Mouse (Mus musculus) CH12.LX (cell line): ENCODE measurements around the gene Entpd8. TPM values are rescaled to one million over a fixed set of nuclear protein-coding genes. Genes with fewer than 3 reads are reported as not detected.
A peak's percentile ranks its signal among the peaks of the same experiment; 100 is the strongest.

ENCODE experiments used
- DNase-seq: peaks from one replicate; pipeline ENCODE4 v3.0.0-alpha.2; 2013; ENCODE audit errors: extremely low read depth
- H3K27ac ChIP-seq: 2 replicates; pipeline ENCODE4 v1.5.1; 2012; ENCODE audit warnings: low read depth, mild to moderate bottlenecking, control low read depth, moderate library complexity; ENCODE audit not compliant: insufficient read depth
- H3K27me3 ChIP-seq: replicated peaks from 2 replicates; pipeline ENCODE3; 2012; ENCODE audit warnings: inconsistent platforms
- H3K36me3 ChIP-seq, 2 experiments: replicated peaks in 1 of 2; 2 replicates each; pipeline versions ENCODE3 to v1.6.1; 2012; ENCODE audit warnings: inconsistent platforms in 1 of 2, low read length in 1 of 2, mild to moderate bottlenecking in 1 of 2, mixed read lengths in 1 of 2, moderate library complexity in 1 of 2; ENCODE audit not compliant: control insufficient read depth in 1 of 2, insufficient read depth in 1 of 2
- H3K4me1 ChIP-seq, 2 experiments: 2 replicates each; pipeline ENCODE4 v1.6.1; 2012; ENCODE audit warnings: inconsistent platforms in 1 of 2, moderate library complexity in 1 of 2; ENCODE audit not compliant: insufficient read depth in 2 of 2, control insufficient read depth in 1 of 2
- H3K4me2 ChIP-seq: 2 replicates; pipeline ENCODE4 v1.6.1; 2012; ENCODE audit warnings: low read depth, mild to moderate bottlenecking, control low read depth; ENCODE audit not compliant: poor library complexity, insufficient read depth, severe bottlenecking
- H3K4me3 ChIP-seq, 3 experiments: fragments of 150-350 bp in 1 of 3; sonication (generic) in 1 of 3; replicated peaks in 1 of 3; 2 replicates each; pipeline versions ENCODE3 to v1.5.1; 2011 to 2012; ENCODE audit warnings: low read depth in 2 of 3, low read length in 2 of 3, mild to moderate bottlenecking in 2 of 3, moderate library complexity in 2 of 3, control low read depth in 1 of 3, improper control_type of control experiment in 1 of 3, inconsistent platforms in 1 of 3, mixed read lengths in 1 of 3; ENCODE audit not compliant: poor library complexity in 1 of 3
- H3K79me2 ChIP-seq: replicated peaks from 2 replicates; pipeline ENCODE4 v1.6.1; 2012; ENCODE audit warnings: mild to moderate bottlenecking, moderate library complexity; ENCODE audit not compliant: control insufficient read depth, poor library complexity, insufficient read depth, severe bottlenecking; ENCODE audit errors: extremely low read depth
- H3K9ac ChIP-seq: 2 replicates; pipeline ENCODE4 v1.6.1; 2012; ENCODE audit warnings: low read depth, mild to moderate bottlenecking, control low read depth, moderate library complexity; ENCODE audit not compliant: insufficient read depth
- H3K9me3 ChIP-seq: replicated peaks from 2 replicates; pipeline ENCODE3; 2012; ENCODE audit warnings: low read length, inconsistent platforms, mixed read lengths
- CHD2 ChIP-seq: IDR thresholded peaks from 2 replicates; pipeline ENCODE4 v1.6.1; 2011; ENCODE audit warnings: low read length, improper control_type of control experiment
- E2F4 ChIP-seq: IDR thresholded peaks from 2 replicates; pipeline ENCODE4 v1.6.1; 2011; ENCODE audit warnings: low read depth, low read length, improper control_type of control experiment; ENCODE audit not compliant: insufficient replicate concordance
- EP300 ChIP-seq: IDR thresholded peaks from 2 replicates; pipeline ENCODE4 v1.6.1; 2011; ENCODE audit warnings: low read length, improper control_type of control experiment
- GABPA ChIP-seq: IDR thresholded peaks from 2 replicates; pipeline ENCODE4 v1.6.1; 2012; ENCODE audit warnings: low read depth, low read length, improper control_type of control experiment, inconsistent platforms; ENCODE audit not compliant: insufficient replicate concordance
- HCFC1 ChIP-seq: IDR thresholded peaks from 2 replicates; pipeline ENCODE4 v1.6.1; 2012; ENCODE audit warnings: low read depth, mild to moderate bottlenecking, inconsistent platforms, low read length, improper control_type of control experiment
- IRF4 ChIP-seq: IDR thresholded peaks from 2 replicates; pipeline ENCODE4 v1.6.1; 2014; ENCODE audit warnings: low read depth, mild to moderate bottlenecking, inconsistent platforms, low read length, improper control_type of control experiment
- JUND ChIP-seq: conservative IDR thresholded peaks from 2 replicates; pipeline ENCODE4 v1.6.1; 2011; ENCODE audit warnings: low read depth, low read length, improper control_type of control experiment
- KAT2A ChIP-seq: IDR thresholded peaks from 2 replicates; pipeline ENCODE4 v1.6.1; 2012; ENCODE audit warnings: low read length, improper control_type of control experiment, inconsistent platforms; ENCODE audit not compliant: insufficient replicate concordance
- MAFK ChIP-seq: IDR thresholded peaks from 2 replicates; pipeline ENCODE4 v1.6.1; 2011; ENCODE audit warnings: low read length, improper control_type of control experiment; ENCODE audit not compliant: insufficient replicate concordance
- MEF2A ChIP-seq: IDR thresholded peaks from 2 replicates; pipeline ENCODE4 v1.6.1; 2014; ENCODE audit warnings: low read depth, mild to moderate bottlenecking, inconsistent platforms, low read length, improper control_type of control experiment, borderline replicate concordance
- MXI1 ChIP-seq: IDR thresholded peaks from 2 replicates; pipeline ENCODE4 v1.6.1; 2011; ENCODE audit warnings: mild to moderate bottlenecking, low read depth, low read length, improper control_type of control experiment
- MYC ChIP-seq: IDR thresholded peaks from 2 replicates; pipeline ENCODE4 v1.6.1; 2011; ENCODE audit warnings: low read depth, mild to moderate bottlenecking, improper control_type of control experiment, low read length
- NELFE ChIP-seq: IDR thresholded peaks from 2 replicates; pipeline ENCODE4 v1.6.1; 2011; ENCODE audit warnings: low read depth, low read length, improper control_type of control experiment
- NRF1 ChIP-seq: IDR thresholded peaks from 2 replicates; pipeline ENCODE4 v1.6.1; 2014; ENCODE audit warnings: low read depth, mild to moderate bottlenecking, inconsistent platforms, low read length, improper control_type of control experiment, moderate library complexity
- PAX5 ChIP-seq: IDR thresholded peaks from 2 replicates; pipeline ENCODE4 v1.6.1; 2012; ENCODE audit warnings: low read length, inconsistent platforms, mixed read lengths
- POLR2A ChIP-seq: IDR thresholded peaks from 2 replicates; pipeline ENCODE4 v1.6.1; 2011; ENCODE audit warnings: low read depth, mild to moderate bottlenecking, improper control_type of control experiment, low read length
- POLR2AphosphoS2 ChIP-seq: IDR thresholded peaks from 2 replicates; pipeline ENCODE4 v1.6.1; 2011; ENCODE audit warnings: low read depth, low read length, improper control_type of control experiment
- SMC3 ChIP-seq: IDR thresholded peaks from 2 replicates; pipeline ENCODE4 v1.6.1; 2011; ENCODE audit warnings: low read depth, low read length, improper control_type of control experiment
- TBP ChIP-seq: conservative IDR thresholded peaks from 2 replicates; pipeline ENCODE4 v1.6.1; 2011; ENCODE audit warnings: low read depth, low read length, improper control_type of control experiment
- UBTF ChIP-seq: IDR thresholded peaks from 2 replicates; pipeline ENCODE4 v1.6.1; 2012; ENCODE audit warnings: low read depth, mild to moderate bottlenecking, inconsistent platforms, low read length, improper control_type of control experiment, moderate library complexity
- USF1 ChIP-seq: IDR thresholded peaks from 2 replicates; pipeline ENCODE4 v1.6.1; 2014; ENCODE audit warnings: low read depth, mild to moderate bottlenecking, inconsistent platforms, low read length, improper control_type of control experiment
- ZC3H11A ChIP-seq: IDR thresholded peaks from 2 replicates; pipeline ENCODE4 v1.6.1; 2012; ENCODE audit warnings: low read depth, mild to moderate bottlenecking, inconsistent platforms, low read length, improper control_type of control experiment
- ZMIZ1 ChIP-seq: IDR thresholded peaks from 2 replicates; pipeline ENCODE4 v1.6.1; 2012; ENCODE audit warnings: low read depth, mild to moderate bottlenecking, inconsistent platforms, low read length, improper control_type of control experiment
- dilution Hi-C: fragments of 300-500 bp; cut with MboI; formaldehyde crosslinking; loops from 2 replicates; pipeline ENCODE4 v1.14.3; 2020; ENCODE audit warnings: low sequenced_read_pairs; ENCODE audit not compliant: extremely low pct_unique_long_range_greater_than_20kb, extremely low pct_ligation_motif_present
- in situ Hi-C: fragments of 300-500 bp; cut with MboI; formaldehyde crosslinking; loops from 3 replicates; pipeline ENCODE4 v1.14.3; 2019; ENCODE audit warnings: low sequenced_read_pairs, low pct_ligation_motif_present, low pct_unique_long_range_greater_than_20kb, mixed read lengths
- polyA plus RNA-seq: library from polyadenylated mRNA; unstranded; fragments of >175 nt; gene quantifications from 2 replicates; pipeline ENCODE4 v1.2.1, GENCODE M21; 2012; ENCODE audit warnings: low read depth; ENCODE audit not compliant: insufficient read length
- total RNA-seq, 2 experiments: library from RNA; depleted of rRNA; stranded (reverse); fragments of 300-350 nt in 1 of 2; fragments of >200 nt in 1 of 2; gene quantifications; 2 replicates each; pipeline ENCODE4 v1.2.3; 2012 to 2014

Entpd8 gene
- total and polyA plus RNA-seq, 3 experiments: not detected

DNA sequence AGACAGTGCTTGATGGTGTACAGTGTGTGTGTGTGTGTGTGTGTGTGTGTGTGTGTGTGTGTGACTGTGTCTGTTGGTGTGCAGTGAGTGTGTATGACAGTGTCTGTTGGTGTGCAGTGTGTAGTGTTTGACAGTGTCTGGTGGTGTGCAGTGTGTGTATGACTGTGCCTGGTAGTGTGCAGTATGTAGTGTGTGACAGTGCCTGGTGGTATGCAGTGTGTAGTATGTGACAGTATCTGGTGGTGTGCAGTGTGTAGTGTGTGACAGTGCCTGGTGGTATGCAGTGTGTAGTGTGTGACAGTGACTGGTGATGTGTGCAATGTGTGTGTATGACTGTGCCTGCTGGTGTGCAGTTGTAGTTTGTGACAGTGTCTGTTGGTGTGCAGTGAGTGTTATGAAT is 29.4 kb downstream of the Entpd8 start:
- Histone ChIP-seq H3K9ac (no peak overlapping the region), H3K27ac (peak overlapping the region; percentile 6; the same call in 1 of the 2 replicates), H3K27me3 (no peaks in the 10 kb centered on the region), H3K4me1 (peaks cover 10 to 20% of the 10 kb centered on the region in 2 experiments), H3K4me2 (no peak overlapping the region), H3K36me3 (peaks cover 0 to 1% of the 10 kb centered on the region in 2 experiments), H3K9me3 (no peaks in the 10 kb centered on the region), H3K79me2 (no peaks in the 10 kb centered on the region), H3K4me3 (no peak overlapping the region)
- dilution Hi-C loops: no loop called here
- in situ Hi-C loops: no loop called here
- DNase-seq: no peak
- TF ChIP-seq NRF1 (no peak), MAFK (no peak), POLR2AphosphoS2 (no peak), ZMIZ1 (no peak), EP300 (no peak), PAX5 (no peak), GABPA (no peak), UBTF (no peak), POLR2A (no peak), MEF2A (no peak), KAT2A (no peak), E2F4 (no peak), NELFE (no peak)

GRCm38 (mm10) chr2:25110505-25111183 is 30.5 kb downstream of the Entpd8 start:
- in situ Hi-C loops (no loop called here), dilution Hi-C loops (no loop called here)
- H3K4me1 ChIP-seq: peaks cover 15 to 25% of the 10 kb centered on the region in 2 experiments
- no peak overlapping the region for H3K4me2 ChIP-seq
- H3K9me3 ChIP-seq: no peaks in the 10 kb centered on the region
- no peaks in the 10 kb centered on the region for H3K79me2 ChIP-seq
- no peak for DNase-seq
- no peak overlapping the region for H3K9ac ChIP-seq
- H3K27ac ChIP-seq: no peak overlapping the region
- no peaks in the 10 kb centered on the region for H3K27me3 ChIP-seq
- H3K36me3 ChIP-seq: peaks cover 0 to 1% of the 10 kb centered on the region in 2 experiments
- H3K4me3 ChIP-seq: no peak overlapping the region
- no peak for TF ChIP-seq IRF4
- TF ChIP-seq JUND: no peak
- no peak for TF ChIP-seq NRF1
- no peak for TF ChIP-seq USF1
- TF ChIP-seq TBP: no peak
- TF ChIP-seq MYC: no peak
- TF ChIP-seq SMC3: no peak
- no peak for TF ChIP-seq CHD2
- no peak for TF ChIP-seq HCFC1
- TF ChIP-seq MXI1: no peak
- no peak for TF ChIP-seq ZC3H11A
- no peak for TF ChIP-seq NELFE
- TF ChIP-seq GABPA: no peak
- no peak for TF ChIP-seq UBTF
